Mouse (Mus musculus): ENCODE results near the gene Gp9. TPM values are rescaled to one million over a fixed set of nuclear protein-coding genes. Genes with fewer than 3 reads are reported as not detected.
"Not testable (repeated sequence)": the region's sequence is repeated elsewhere in the genome, so short reads cannot be mapped to it uniquely, and the experiment has no call there.

Gene Gp9
- total RNA-seq, 2 experiments from 2014 or later: 1.3 TPM

DNA sequence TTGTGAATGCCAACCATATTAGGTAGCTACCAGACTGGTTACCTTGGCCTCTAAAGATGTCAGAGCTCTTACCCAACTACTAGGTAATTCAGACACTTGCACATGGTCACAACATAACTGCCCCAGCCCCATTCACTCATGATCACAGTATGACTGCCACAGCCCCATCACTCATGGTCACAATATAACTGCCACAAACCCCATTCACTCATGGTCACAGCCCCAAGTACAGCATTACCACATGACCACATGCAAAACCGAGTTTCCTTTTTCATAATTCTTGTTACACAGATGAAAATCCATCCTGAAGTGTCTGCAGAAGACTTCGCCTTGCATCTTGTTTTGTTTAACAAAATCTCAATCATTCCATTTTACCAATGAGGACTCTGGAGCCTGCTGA, 29.8 kb upstream of the Gp9 start:
- DNase-seq (ENCODE audit: low spot score in 2 of 2): no peak
- intact Hi-C loops (cut with DNase I): no loop called here

- intact Hi-C loops (cut with DNase I): no loop called here
- no peak for DNase-seq (ENCODE audit: low spot score in 2 of 2)
Measured at GRCm38 (mm10) chr6:87748531-87748930, 29.3 kb upstream of the Gp9 start.

DNA sequence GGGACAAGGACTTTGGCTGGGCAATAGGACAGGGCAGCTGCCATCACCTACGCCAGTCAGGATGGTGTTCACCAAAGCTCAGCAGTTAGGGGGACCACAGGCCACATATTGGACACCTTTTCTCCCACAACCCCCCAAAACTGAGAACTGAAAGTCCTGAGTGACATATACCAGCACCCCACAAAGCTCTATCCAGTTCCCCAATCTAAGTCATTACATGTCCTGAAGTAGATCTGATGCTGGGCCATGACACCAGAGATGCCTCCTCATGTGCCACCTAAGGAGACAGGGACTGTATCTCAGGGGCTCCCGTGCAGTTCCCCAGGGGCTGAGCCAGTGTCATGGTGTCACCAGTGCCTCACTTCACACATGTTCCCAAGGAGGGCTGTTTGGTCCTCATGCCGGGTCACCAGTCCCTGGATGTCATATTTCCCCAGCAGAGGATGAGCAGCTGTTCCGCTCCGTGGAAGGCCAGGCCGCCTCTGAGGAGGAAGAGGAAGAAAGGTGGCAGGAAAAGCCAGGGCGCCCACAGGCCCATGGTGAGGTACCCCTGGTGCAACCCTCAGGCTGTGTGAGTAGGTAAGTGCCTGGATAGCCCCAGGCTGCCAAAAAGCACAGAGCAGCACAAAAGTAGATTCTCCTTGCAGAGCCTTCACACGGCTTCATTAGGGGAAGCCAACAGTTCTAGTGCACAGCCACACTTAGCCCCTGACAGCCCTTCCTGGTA, 27.5 kb upstream of the Gp9 start:
- intact Hi-C loops (cut with DNase I): no loop called here
- no peak for DNase-seq (ENCODE audit: low spot score in 2 of 2)

DNA sequence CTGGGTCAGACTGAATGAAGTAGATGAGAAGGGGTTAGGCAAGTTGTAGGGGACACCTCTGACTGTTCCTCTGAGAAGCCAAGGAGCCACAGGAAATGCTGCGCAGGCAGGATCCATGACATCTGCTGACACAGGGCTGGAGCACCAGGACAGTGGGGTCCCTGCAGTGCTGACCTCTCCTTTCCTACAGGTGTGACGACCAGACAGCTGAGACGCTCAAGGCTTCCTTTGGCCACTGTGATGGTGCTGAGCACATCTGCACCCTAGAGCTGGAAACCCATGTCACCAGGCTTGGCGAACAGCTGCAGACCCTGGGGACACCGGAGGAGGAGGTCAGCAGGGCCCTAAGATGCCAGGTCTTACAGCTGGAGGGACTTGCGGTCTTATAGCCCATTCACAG, 26.3 kb upstream of the Gp9 start:
- DNase-seq (ENCODE audit: low spot score in 2 of 2): no peak
- intact Hi-C loops (cut with DNase I): no loop called here

DNA sequence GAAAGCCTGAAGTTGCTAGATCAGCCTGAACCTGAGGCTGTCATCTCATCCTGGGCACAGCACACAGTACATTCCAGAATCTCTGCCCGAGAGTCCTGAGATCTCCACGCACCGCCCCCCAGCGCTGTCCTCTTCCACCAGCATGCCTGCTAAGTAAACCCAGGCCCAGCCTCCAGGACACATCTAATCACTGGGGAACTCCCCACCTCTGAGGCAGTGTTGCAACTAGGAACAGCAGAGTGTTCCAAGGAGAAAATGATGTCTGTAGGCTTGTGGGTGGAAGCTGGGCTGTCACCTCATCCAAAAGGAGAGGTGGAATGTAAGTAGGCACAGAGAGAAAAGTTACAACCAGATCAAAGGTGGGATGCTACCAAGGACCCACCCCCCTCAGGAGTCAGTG, 22.7 kb upstream of the Gp9 start:
- intact Hi-C loops (cut with DNase I): no loop called here
- no peak for DNase-seq (ENCODE audit: low spot score in 2 of 2)

DNA sequence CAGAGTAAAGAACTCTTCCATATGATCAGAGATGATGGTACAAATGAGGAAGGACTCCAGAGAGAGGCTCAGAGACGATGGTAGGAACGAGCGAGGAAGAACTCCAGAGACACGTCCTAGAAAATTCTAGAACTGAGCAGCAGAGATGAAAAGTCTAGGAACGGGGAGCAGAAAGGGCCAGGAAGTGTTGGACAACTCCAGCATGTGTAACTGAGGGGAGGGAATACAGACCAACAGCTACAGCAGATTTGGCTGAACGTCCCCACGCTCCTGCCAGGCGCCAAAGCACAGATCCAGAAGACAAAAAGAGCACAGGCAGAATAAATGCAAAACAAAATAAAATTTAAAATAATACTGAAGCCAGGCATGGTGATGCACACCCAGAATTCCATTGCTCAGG, 21.0 kb upstream of the Gp9 start:
- intact Hi-C loops (cut with DNase I): no loop called here
- no peak for DNase-seq (ENCODE audit: low spot score in 2 of 2)

- intact Hi-C loops (cut with DNase I): no loop called here
- no peak for DNase-seq (ENCODE audit: low spot score in 2 of 2)
Measured at GRCm38 (mm10) chr6:87759404-87759803, 18.5 kb upstream of the Gp9 start.

GRCm38 (mm10) chr6:87759850-87760249, 18.0 kb upstream of the Gp9 start:
- intact Hi-C loops (cut with DNase I): no loop called here
- DNase-seq (ENCODE audit: low spot score in 2 of 2): no peak

- intact Hi-C loops (cut with DNase I): no loop called here
- no peak for DNase-seq (ENCODE audit: low spot score in 2 of 2)
Measured at GRCm38 (mm10) chr6:87762161-87762560, 15.7 kb upstream of the Gp9 start.

DNA sequence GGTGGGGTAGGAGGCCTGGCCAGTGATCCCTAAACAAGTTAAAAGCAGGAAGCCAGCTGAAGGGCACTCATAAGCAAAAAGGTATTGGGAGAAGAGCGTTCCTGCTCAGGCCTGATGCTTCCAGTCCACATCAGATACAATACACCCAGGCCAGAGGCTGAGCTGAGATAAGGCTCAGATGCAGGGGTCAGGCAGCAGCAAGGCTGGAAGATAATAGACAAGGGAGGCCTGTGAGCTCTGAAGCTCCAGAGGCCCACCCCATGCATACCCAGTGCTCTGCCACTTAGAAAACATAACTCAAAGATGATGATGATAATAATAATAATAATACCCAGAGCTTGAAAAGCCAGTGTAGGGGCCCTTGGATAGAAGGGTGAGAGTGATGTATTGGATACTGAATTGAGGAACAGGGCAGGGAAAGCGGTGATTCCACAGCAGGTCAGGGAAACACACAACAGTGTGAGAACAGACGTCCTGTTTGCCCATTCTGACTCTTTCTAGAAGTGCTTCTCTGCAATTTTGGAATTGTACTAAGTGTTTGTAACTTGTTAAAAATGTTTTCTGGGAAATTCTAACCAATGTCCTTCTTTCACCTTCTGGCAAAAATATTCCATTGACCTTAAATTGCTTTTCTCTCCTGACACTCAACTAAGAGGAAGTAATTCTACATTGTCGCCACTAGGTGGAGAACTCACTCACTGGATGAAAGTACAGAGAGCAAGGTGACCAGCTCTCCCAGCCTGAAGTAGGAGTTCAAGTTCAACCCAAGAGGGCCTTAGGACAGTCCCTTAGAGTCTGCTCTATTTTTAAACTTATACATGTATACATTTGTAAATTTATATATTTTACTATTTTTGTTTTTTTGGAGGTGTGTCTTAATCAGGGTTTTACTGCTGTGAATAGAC, 14.2 kb upstream of the Gp9 start:
- peak in 1 of 2 experiments; percentile 33 for DNase-seq (ENCODE audit: low spot score in 2 of 2)
- intact Hi-C loops (cut with DNase I): no loop called here

DNA sequence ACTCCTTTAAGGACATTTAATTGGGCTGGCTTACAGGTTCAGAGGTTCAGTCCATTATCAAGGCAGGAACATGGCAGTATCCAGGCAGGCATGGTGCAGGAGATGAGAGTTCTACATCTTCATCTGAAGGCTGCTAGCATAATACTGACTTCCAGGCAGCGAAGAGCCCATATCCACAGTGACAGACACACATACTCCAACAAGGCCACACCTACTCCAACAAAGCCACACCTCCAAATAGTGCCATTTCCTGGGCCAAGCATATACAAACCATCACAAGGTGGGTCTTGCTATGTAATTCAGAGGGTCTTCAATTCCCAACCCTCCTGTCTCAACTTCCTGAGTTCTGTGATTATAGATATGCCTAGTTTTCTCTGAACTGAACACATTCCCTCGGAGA, 13.6 kb upstream of the Gp9 start:
- intact Hi-C loops (cut with DNase I): not testable (repeated sequence)

GRCm38 (mm10) chr6:87770626-87771025, 7.2 kb upstream of the Gp9 start:
- peak; percentile 39 for DNase-seq (ENCODE audit: low spot score in 2 of 2)
- intact Hi-C loops (cut with DNase I): no loop called here

More for the DNA sequence above, 13.6 kb upstream of the Gp9 start:
- DNase-seq (ENCODE audit: low spot score in 2 of 2): not testable (repeated sequence)

- DNase-seq (ENCODE audit: low spot score in 2 of 2): no peak
- intact Hi-C loops (cut with DNase I): no loop called here
Measured at GRCm38 (mm10) chr6:87774466-87774865, 3.4 kb upstream of the Gp9 start.

GRCm38 (mm10) chr6:87774909-87775308, 3.0 kb upstream of the Gp9 start:
- DNase-seq (ENCODE audit: low spot score in 2 of 2): no peak
- intact Hi-C loops (cut with DNase I): no loop called here

- intact Hi-C loops (cut with DNase I): no loop called here
- no peak for DNase-seq (ENCODE audit: low spot score in 2 of 2)
Measured at GRCm38 (mm10) chr6:87775588-87776245, 2.2 kb upstream of the Gp9 start.

DNA sequence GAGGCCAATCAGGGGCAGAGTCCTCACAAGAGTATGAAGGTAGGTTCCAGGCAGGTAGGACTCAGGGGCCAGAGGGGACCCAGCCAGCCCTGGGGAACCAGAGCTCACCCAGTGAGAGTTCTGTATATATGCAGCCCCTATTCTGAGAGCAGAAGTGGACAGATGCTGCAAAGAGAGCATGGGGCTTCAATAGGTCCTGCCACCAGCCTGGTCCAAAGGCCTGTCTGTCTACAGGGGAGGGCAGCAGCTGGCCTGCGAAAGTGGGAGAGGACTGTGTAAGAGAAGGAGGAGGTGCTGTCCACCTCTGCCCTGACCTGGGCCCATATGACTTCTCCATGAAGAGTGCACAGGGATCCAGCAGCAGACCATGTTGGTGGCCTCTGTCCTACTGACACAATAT, 1.2 kb upstream of the Gp9 start:
- DNase-seq (ENCODE audit: low spot score in 2 of 2): no peak
- intact Hi-C loops (cut with DNase I): no loop called here

GRCm38 (mm10) chr6:87778294-87779173, 662 bp downstream of the Gp9 start:
- no peak for DNase-seq (ENCODE audit: low spot score in 2 of 2)
- intact Hi-C loops (cut with DNase I): no loop called here

GRCm38 (mm10) chr6:87779174-87780165, 1.6 kb downstream of the Gp9 start:
- no peak for DNase-seq (ENCODE audit: low spot score in 2 of 2)
- intact Hi-C loops (cut with DNase I): no loop called here

Data from left cerebral cortex, postnatal 14 days (tissue).